ENCODE assay signal across 24 mouse cellular contexts in the genomic region with DNA sequence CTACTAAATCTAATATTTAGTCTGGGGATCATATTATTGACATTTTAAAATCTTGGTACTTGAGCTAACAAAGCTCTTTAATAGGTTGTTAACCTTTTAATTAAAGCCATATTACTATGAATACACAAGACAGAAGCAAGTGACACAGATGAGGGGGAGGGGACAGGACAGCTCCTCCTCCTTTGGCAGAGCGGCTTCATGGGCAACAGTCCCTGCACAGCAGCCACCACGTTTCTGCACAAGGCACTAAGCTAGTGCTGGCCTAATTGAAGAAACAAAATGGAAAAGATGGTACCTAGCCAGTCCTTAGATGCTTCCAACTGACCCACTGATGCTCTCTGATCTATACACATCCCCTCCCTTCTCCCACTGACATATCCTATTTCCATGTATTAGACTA. TPM values are rescaled to one million over a fixed set of nuclear protein-coding genes. Genes with fewer than 3 reads are reported as not detected.
DNase-seq lines count a peak whose midpoint lies in the region; ATAC-seq and TF ChIP-seq lines count a peak whose summit lies in the region.
"Had no signal": no experiment of that assay in that cellular context is flagged by ENCODE, and none has a peak within 500 bp of the region (broad histone marks: within the 10 kb centered on the region; RNA-seq: fewer than 3 reads in every experiment).

No protein-coding gene starts in this region.

- H3K9me3 ChIP-seq in forebrain, embryonic 14.5 days (replicated peaks; ENCODE audit: control insufficient read depth, low read length): no peaks in the 10 kb centered on the region
- H3K9me3 ChIP-seq in forebrain, embryonic 11.5 days (ENCODE audit: control insufficient read depth, low read length): no peaks in the 10 kb centered on the region
- no peaks in the 10 kb centered on the region for H3K9me3 ChIP-seq in forebrain, postnatal 0 days (ENCODE audit: low read length)
- H3K9me3 ChIP-seq: heart, embryonic 12.5 days; intestine, embryonic 15.5 days; liver, embryonic 13.5 days had no signal

- 0 out of 2 replicates have a peak, but pooled peaks cover 3% of the 10 kb centered on the region for H3K36me3 ChIP-seq in forebrain, embryonic 14.5 days (ENCODE audit: control insufficient read depth, insufficient read depth, low read length)
- H3K36me3 ChIP-seq in forebrain, embryonic 11.5 days (ENCODE audit: control insufficient read depth, insufficient read depth, low read length): no peaks in the 10 kb centered on the region; the same call in 1 of the 2 replicates
- no peaks in the 10 kb centered on the region for H3K36me3 ChIP-seq in forebrain, postnatal 0 days (ENCODE audit: insufficient read depth)
- H3K36me3 ChIP-seq: heart, embryonic 12.5 days; intestine, embryonic 15.5 days had no signal

- no peak for TF ChIP-seq CTCF in brain, embryonic 14.5 days (IDR thresholded peaks at IDR 0.05; ENCODE audit: borderline replicate concordance, extremely low read depth, insufficient read depth, insufficient read length)
- no peak for TF ChIP-seq CTCF in forebrain, postnatal 0 days (IDR thresholded peaks at IDR 0.05; ENCODE audit: low read depth)

- no peaks in the 10 kb centered on the region for H3K4me1 ChIP-seq in forebrain, embryonic 14.5 days (ENCODE audit: control insufficient read depth, insufficient read depth, low read length)
- no peaks in the 10 kb centered on the region for H3K4me1 ChIP-seq in forebrain, embryonic 11.5 days (replicated peaks; ENCODE audit: control insufficient read depth, insufficient read depth, low read length)
- no peaks in the 10 kb centered on the region for H3K4me1 ChIP-seq in forebrain, postnatal 0 days (ENCODE audit: insufficient read depth)
- H3K4me1 ChIP-seq: heart, embryonic 12.5 days; intestine, embryonic 15.5 days; liver, embryonic 13.5 days had no signal

- peak; percentile 78; the same call in 1 of the 2 replicates for ATAC-seq in forebrain, embryonic 14.5 days
- ATAC-seq in forebrain, embryonic 11.5 days (replicated peaks; ENCODE audit: low FRiP score): no peak
- ATAC-seq in forebrain, postnatal 0 days: peak; percentile 58; the same call in 1 of the 2 replicates
- no peak for ATAC-seq in activated CD4-positive, CD25-positive, alpha-beta regulatory T cell, adult 4 months
- ATAC-seq: intestine, embryonic 15.5 days; midbrain, embryonic 16.5 days had no signal

- H3K4me2 ChIP-seq in forebrain, embryonic 14.5 days (ENCODE audit: low read length): no peak overlapping the region
- no peak overlapping the region for H3K4me2 ChIP-seq in forebrain, embryonic 11.5 days (ENCODE audit: low read depth, low read length, severe bottlenecking)
- H3K4me2 ChIP-seq in forebrain, postnatal 0 days (ENCODE audit: low read depth): no peak overlapping the region
- H3K4me2 ChIP-seq: heart, embryonic 12.5 days; intestine, embryonic 15.5 days; liver, embryonic 13.5 days had no signal

- no peak for TF ChIP-seq POLR2A in brain, embryonic 14.5 days (IDR thresholded peaks at IDR 0.05; ENCODE audit: borderline replicate concordance, extremely low read depth, insufficient read depth, insufficient read length, poor library complexity, severe bottlenecking)

- peak; percentile 66 for DNase-seq in forebrain, embryonic 14.5 days (ENCODE audit: low spot score)
- DNase-seq in forebrain, embryonic 11.5 days (ENCODE audit: low spot score): no peak
- DNase-seq in layer of hippocampus, postnatal 10 days (ENCODE audit: low spot score in 2 of 2): peak; percentile 15 to 25
- DNase-seq in layer of hippocampus, adult 9-10 months (ENCODE audit: low spot score): no peak
- peak; percentile 76 for DNase-seq in brain, embryonic 14.5 days (ENCODE audit: low read depth)
- peak; percentile 29 for DNase-seq in forebrain, postnatal 0 days
- DNase-seq: adrenal gland, postnatal 25 days; cerebellum, adult 11-12 months; cerebellum, postnatal 36 days; gastrocnemius, postnatal 14 days; heart, adult 11 months; heart, postnatal 10 days; kidney, adult 9 months; kidney, postnatal 25 days; liver, embryonic 13.5 days; lung, adult 2 months; lung, postnatal 14 days; thymus, adult 18-20 months; thymus, postnatal 4 days had no signal

- H3K4me3 ChIP-seq in forebrain, embryonic 14.5 days (ENCODE audit: low read depth, low read length): no peak overlapping the region
- no peak overlapping the region for H3K4me3 ChIP-seq in forebrain, embryonic 11.5 days (ENCODE audit: low read depth, low read length)
- no peak overlapping the region for H3K4me3 ChIP-seq in forebrain, postnatal 0 days (ENCODE audit: low read depth, low read length)
- H3K4me3 ChIP-seq: heart, embryonic 12.5 days; intestine, embryonic 15.5 days; layer of hippocampus, adult 2 months; liver, embryonic 13.5 days had no signal

- no peaks in the 10 kb centered on the region for H3K27me3 ChIP-seq in forebrain, embryonic 14.5 days (replicated peaks; ENCODE audit: control insufficient read depth, insufficient read depth, low read length)
- H3K27me3 ChIP-seq in forebrain, embryonic 11.5 days (ENCODE audit: control insufficient read depth, insufficient read depth, low read length): no peaks in the 10 kb centered on the region
- H3K27me3 ChIP-seq in forebrain, postnatal 0 days (ENCODE audit: insufficient read depth, low read length): no peaks in the 10 kb centered on the region
- H3K27me3 ChIP-seq: heart, embryonic 12.5 days; intestine, embryonic 15.5 days; liver, embryonic 13.5 days had no signal

- 43% methylated on average over 2 of the region's 2 CpGs for WGBS in forebrain, embryonic 14.5 days
- WGBS in forebrain, embryonic 11.5 days: 63% methylated on average over 2 of the region's 2 CpGs
- WGBS in forebrain, postnatal 0 days: 35% methylated on average over 2 of the region's 2 CpGs

- H3K27ac ChIP-seq in forebrain, embryonic 14.5 days (ENCODE audit: low read depth, low read length): no peak overlapping the region
- H3K27ac ChIP-seq in forebrain, embryonic 11.5 days (ENCODE audit: low read depth, low read length): no peak overlapping the region
- H3K27ac ChIP-seq in forebrain, postnatal 0 days (ENCODE audit: low read depth, low read length): no peak overlapping the region
- H3K27ac ChIP-seq: intestine, embryonic 15.5 days; layer of hippocampus, adult 2 months; liver, embryonic 13.5 days had no signal

- H3K9ac ChIP-seq in forebrain, embryonic 14.5 days (ENCODE audit: low read length): no peak overlapping the region
- no peak overlapping the region for H3K9ac ChIP-seq in forebrain, embryonic 11.5 days (ENCODE audit: low read length)
- H3K9ac ChIP-seq in forebrain, postnatal 0 days: no peak overlapping the region
- H3K9ac ChIP-seq: heart, embryonic 12.5 days; intestine, embryonic 15.5 days; liver, embryonic 13.5 days had no signal

RNA-seq across cellular contexts. Expression of gene Ift80, which starts 55.5 kb away (rescaled TPM):
- 11.9 and 12.5 TPM in 2 replicates for polyA plus RNA-seq in forebrain, embryonic 14.5 days (2014; fragmentation: Nextera tagmentation; extraction: Ambion mirVana)
- 19.6 and 24.0 TPM in 2 replicates for polyA plus RNA-seq in forebrain, embryonic 11.5 days (2014; fragmentation: Nextera tagmentation; extraction: Ambion mirVana)
- 10 to 100 TPM; 13.4 to 22.5 TPM for total RNA-seq in layer of hippocampus, postnatal 10 days (2021)
- 11.4 and 12.9 TPM in 2 replicates for polyA plus RNA-seq in brain, embryonic 14.5 days (2012; rRNA removed)
- 8.9 and 9.2 TPM in 2 replicates for total RNA-seq in forebrain, postnatal 0 days (2014; rRNA removed)
- 2.6 and 3.8 TPM in 2 replicates for polyA plus RNA-seq in forebrain, postnatal 0 days (2015; fragmentation: Nextera tagmentation; extraction: Ambion mirVana)
- 100 to 1,000 TPM in 1 of 2 experiments, 10 to 100 TPM in 1; 76.4 to 105 TPM for polyA plus RNA-seq in activated CD4-positive, CD25-positive, alpha-beta regulatory T cell, adult 4 months (2017; shearing (Covaris generic))

RNA-seq across cellular contexts. Expression of gene Smc4, which starts 55.6 kb away (rescaled TPM):
- polyA plus RNA-seq in forebrain, embryonic 14.5 days (2014; fragmentation: Nextera tagmentation; extraction: Ambion mirVana): 91.2 and 96.6 TPM in 2 replicates
- polyA plus RNA-seq in forebrain, embryonic 11.5 days (2014; fragmentation: Nextera tagmentation; extraction: Ambion mirVana): 231 and 258 TPM in 2 replicates
- total RNA-seq in layer of hippocampus, postnatal 10 days (2021): 10 to 100 TPM; 14.7 to 15.5 TPM
- polyA plus RNA-seq in brain, embryonic 14.5 days (2012; rRNA removed): 21.2 and 22.0 TPM in 2 replicates
- total RNA-seq in forebrain, postnatal 0 days (2014; rRNA removed): 16.4 and 21.1 TPM in 2 replicates
- polyA plus RNA-seq in forebrain, postnatal 0 days (2015; fragmentation: Nextera tagmentation; extraction: Ambion mirVana): 19.4 and 30.2 TPM in 2 replicates
- 100 to 1,000 TPM; 394 to 401 TPM for polyA plus RNA-seq in activated CD4-positive, CD25-positive, alpha-beta regulatory T cell, adult 4 months (2017; shearing (Covaris generic))

Comparison
In these comparisons a context has a peak if more than half of its experiments do, and no peak if none do; other contexts are left out.
1. ATAC-seq: peak in forebrain, embryonic 14.5 days (single experiment) and forebrain, postnatal 0 days (single experiment); none in forebrain, embryonic 11.5 days (single experiment) and activated CD4-positive, CD25-positive, alpha-beta regulatory T cell, adult 4 months (single experiment).
2. DNase-seq: peak in forebrain, embryonic 14.5 days (single experiment), layer of hippocampus, postnatal 10 days (2 of 2), brain, embryonic 14.5 days (single experiment) and forebrain, postnatal 0 days (single experiment); none in forebrain, embryonic 11.5 days (single experiment) and layer of hippocampus, adult 9-10 months (single experiment).